ENCODE assay signal across 27 mouse cellular contexts in genomic region chr6:111486081-111486480, GRCm38 (mm10).
DNase-seq lines count a peak whose midpoint lies in the region; TF ChIP-seq lines count a peak whose summit lies in the region.
"Had no signal": no experiment of that assay in that cellular context is flagged by ENCODE, and none has a peak within 500 bp of the region (broad histone marks: within the 10 kb centered on the region; RNA-seq: fewer than 3 reads in every experiment).

No protein-coding gene starts in this region.

- TF ChIP-seq CTCF in layer of hippocampus, adult 2 months (conservative IDR thresholded peaks at IDR 0.05) = no peak

- H3K27ac ChIP-seq in layer of hippocampus, adult 2 months = peak overlapping the region; percentile 75
- H3K27ac ChIP-seq: embryonic facial prominence, embryonic 13.5 days; forebrain, embryonic 10.5 days; forebrain, embryonic 15.5 days; hindbrain, embryonic 12.5 days; liver, embryonic 14.5 days; macrophage; midbrain, embryonic 13.5 days; neural tube, embryonic 13.5 days; stomach, embryonic 15.5 days had no signal

- no peak overlapping the region for H3K4me3 ChIP-seq in layer of hippocampus, adult 2 months
- H3K4me3 ChIP-seq: embryonic facial prominence, embryonic 13.5 days; forebrain, embryonic 10.5 days; forebrain, embryonic 15.5 days; hindbrain, embryonic 12.5 days; midbrain, embryonic 13.5 days; neural tube, embryonic 13.5 days; stomach, embryonic 15.5 days had no signal

- peak; percentile 62 for DNase-seq in layer of hippocampus, adult 11-12 months (ENCODE audit: low spot score)
- no peak for DNase-seq in layer of hippocampus, postnatal 25 days (ENCODE audit: extremely low spot score in 1 of 2, low spot score in 1 of 2)
- peak; percentile 56 to 72 for DNase-seq in layer of hippocampus, adult 2 months (ENCODE audit: low spot score in 2 of 2)
- DNase-seq in layer of hippocampus, postnatal 36 days = peak; percentile 42 to 51
- DNase-seq in c-Kit-positive CD71-positive TER-119-positive erythroid progenitor cells, embryonic 14.5 days (ENCODE audit: low spot score) = no peak
- no peak for DNase-seq in urinary bladder, postnatal 25 days (ENCODE audit: low spot score)
- no peak for DNase-seq in gastrocnemius, postnatal 10 days
- DNase-seq: adrenal gland, postnatal 10 days; cerebellum, adult 18-20 months; cerebellum, postnatal 10 days; heart, adult 18-20 months; heart, postnatal 36 days; kidney, adult 9 months; kidney, postnatal 10 days; liver; lung, adult 2 months; lung, postnatal 10 days; right cerebral cortex, postnatal 25 days had no signal

Comparison
In these comparisons a context has a peak if more than half of its experiments do, and no peak if none do; other contexts are left out.
1. DNase-seq: peak in layer of hippocampus, adult 11-12 months (single experiment), layer of hippocampus, adult 2 months (2 of 2) and layer of hippocampus, postnatal 36 days (2 of 2); none in layer of hippocampus, postnatal 25 days (0 of 2), c-Kit-positive CD71-positive TER-119-positive erythroid progenitor cells, embryonic 14.5 days (single experiment), urinary bladder, postnatal 25 days (single experiment) and gastrocnemius, postnatal 10 days (single experiment).